Mouse (Mus musculus) midbrain, postnatal 0 days (tissue): ENCODE measurements around the gene Cenpq. TPM values are rescaled to one million over a fixed set of nuclear protein-coding genes. Genes with fewer than 3 reads are reported as not detected.

Experiments used
- ATAC-seq: fragments of 200-750 bp; cut with Nextera tagmentation; 2 replicates; pipeline ENCODE4 v1.8.0; 2017; ENCODE audit warnings: moderate number of reproducible peaks, mild to moderate bottlenecking, moderate TSS enrichment, moderate library complexity; ENCODE audit not compliant: low FRiP score
- DNase-seq: peaks from one replicate; pipeline ENCODE4 v3.0.0-alpha.2; 2015; ENCODE audit warnings: low spot score
- H3K27ac ChIP-seq: fragments of 300-500 bp; sonication (generic); 2 replicates; pipeline ENCODE4 v1.5.1; 2014; ENCODE audit warnings: low read depth, mild to moderate bottlenecking, low read length, mixed read lengths
- H3K27me3 ChIP-seq: fragments of 300-500 bp; sonication (generic); 2 replicates; pipeline ENCODE4 v1.6.1; 2014; ENCODE audit warnings: low read length, control low read depth, mixed read lengths; ENCODE audit not compliant: insufficient read depth
- H3K36me3 ChIP-seq: fragments of 300-500 bp; sonication (generic); 2 replicates; pipeline ENCODE4 v1.6.1; 2014; ENCODE audit warnings: low read length, control low read depth, mixed read lengths; ENCODE audit not compliant: insufficient read depth
- H3K4me1 ChIP-seq: fragments of 300-500 bp; sonication (generic); 2 replicates; pipeline ENCODE4 v1.6.1; 2014; ENCODE audit warnings: mild to moderate bottlenecking, control low read depth, antibody characterized with exemption, low read length, mixed read lengths; ENCODE audit not compliant: insufficient read depth
- H3K4me2 ChIP-seq: fragments of 300-500 bp; sonication (generic); 2 replicates; pipeline ENCODE4 v1.6.1; 2014; ENCODE audit warnings: low read depth, mild to moderate bottlenecking, low read length, mixed read lengths; ENCODE audit not compliant: poor library complexity, severe bottlenecking
- H3K4me3 ChIP-seq: fragments of 300-500 bp; sonication (generic); 2 replicates; pipeline ENCODE4 v1.5.1; 2014; ENCODE audit warnings: low read depth, mild to moderate bottlenecking, low read length, moderate library complexity
- H3K9ac ChIP-seq: fragments of 300-500 bp; sonication (generic); replicated peaks from 2 replicates; pipeline ENCODE4 v1.6.1; 2014; ENCODE audit warnings: mild to moderate bottlenecking, low read length, moderate library complexity, mixed read lengths; ENCODE audit not compliant: poor library complexity, severe bottlenecking
- H3K9me3 ChIP-seq: fragments of 300-500 bp; sonication (generic); 2 replicates; pipeline ENCODE4 v1.6.1; 2016; ENCODE audit warnings: low read length, control low read depth
- CTCF ChIP-seq: IDR thresholded peaks from 2 replicates; pipeline ENCODE4 v1.5.1; 2016; ENCODE audit warnings: antibody characterized with exemption, mild to moderate bottlenecking
- WGBS: fragments of 180-500 bp; shearing (Covaris S2); extraction: QIAGEN DNeasy Blood & Tissue Kit; methylation state at CpG from one replicate; pipeline ENCODE4 v1.1.7; 2014; 5-methylcytosine and 5-hydroxymethylcytosine counted together
- polyA plus RNA-seq: library from polyadenylated mRNA; unstranded; fragments of >200 nt; fragmentation: Nextera tagmentation; extraction: Ambion mirVana; gene quantifications from 2 replicates; pipeline ENCODE4 v1.2.1, GENCODE M21; 2015
- total RNA-seq: library from RNA; depleted of rRNA; stranded (reverse); fragments of >200 nt; gene quantifications from 2 replicates; pipeline ENCODE4 v1.2.3, GENCODE M21; 2014

The Cenpq gene
- total and polyA plus RNA-seq, 2 experiments from 2014 or later, result 3.9 to 6.7 TPM

GRCm38 (mm10) chr17:40904721-40905154 is 30.1 kb downstream of the Cenpq start:
- 16% methylated on average over 14 of the region's 14 CpGs for WGBS
- peak overlapping the region; percentile 6; the same call in 1 of the 2 replicates for H3K4me3 ChIP-seq
- H3K4me1 ChIP-seq, result peaks cover 2% of the 10 kb centered on the region; the same call in 1 of the 2 replicates
- H3K27me3 ChIP-seq, result no peaks in the 10 kb centered on the region
- DNase-seq, result peak; percentile 8
- 0 out of 2 replicates have a peak, but pooled peaks have one; percentile 34 for ATAC-seq
- peaks cover 4% of the 10 kb centered on the region; the same call in 1 of the 2 replicates for H3K36me3 ChIP-seq
- no peaks in the 10 kb centered on the region for H3K9me3 ChIP-seq
- no peak overlapping the region for H3K27ac ChIP-seq
- peak; percentile 14; the same call in 1 of the 2 replicates for TF ChIP-seq CTCF
- peak overlapping the region; percentile 29 for H3K4me2 ChIP-seq
- no peak overlapping the region for H3K9ac ChIP-seq

- DNase-seq (peak; percentile 10), ATAC-seq (no peak)
- Histone ChIP-seq H3K4me3 (no peak overlapping the region), H3K9ac (no peak overlapping the region), H3K9me3 (no peaks in the 10 kb centered on the region), H3K27ac (no peak overlapping the region), H3K4me1 (peaks cover 2% of the 10 kb centered on the region; the same call in 1 of the 2 replicates), H3K4me2 (0 out of 2 replicates have a peak overlapping the region, but pooled peaks have one; percentile 29), H3K27me3 (no peaks in the 10 kb centered on the region), H3K36me3 (peaks cover 5% of the 10 kb centered on the region; the same call in 1 of the 2 replicates)
- 10% methylated on average over 11 of the region's 11 CpGs for WGBS
- TF ChIP-seq CTCF, result no peak
Measured at GRCm38 (mm10) chr17:40904056-40904597, 30.7 kb downstream of the Cenpq start.

- Histone ChIP-seq H3K9me3 (no peaks in the 10 kb centered on the region), H3K36me3 (peaks cover 5% of the 10 kb centered on the region; the same call in 1 of the 2 replicates), H3K4me3 (no peak overlapping the region), H3K4me2 (no peak overlapping the region), H3K4me1 (peaks cover 2% of the 10 kb centered on the region; the same call in 1 of the 2 replicates), H3K27ac (no peak overlapping the region), H3K27me3 (no peaks in the 10 kb centered on the region), H3K9ac (no peak overlapping the region)
- DNase-seq (no peak), ATAC-seq (no peak)
- no peak for TF ChIP-seq CTCF
- 67% methylated on average over 4 of the region's 4 CpGs for WGBS
Measured at GRCm38 (mm10) chr17:40903345-40903744, 31.5 kb downstream of the Cenpq start.

GRCm38 (mm10) chr17:40899783-40900363 is 35.0 kb downstream of the Cenpq start:
- H3K27me3 ChIP-seq, result no peaks in the 10 kb centered on the region
- peaks cover 5% of the 10 kb centered on the region; the same call in 1 of the 2 replicates for H3K36me3 ChIP-seq
- 36% methylated on average over 4 of the region's 4 CpGs for WGBS
- H3K4me3 ChIP-seq, result no peak overlapping the region
- no peak for TF ChIP-seq CTCF
- no peak overlapping the region for H3K4me2 ChIP-seq
- DNase-seq, result no peak
- no peaks in the 10 kb centered on the region for H3K9me3 ChIP-seq
- no peak overlapping the region for H3K27ac ChIP-seq
- no peak for ATAC-seq
- peaks cover 2% of the 10 kb centered on the region; the same call in 1 of the 2 replicates for H3K4me1 ChIP-seq
- no peak overlapping the region for H3K9ac ChIP-seq

- H3K4me2 ChIP-seq, result no peak overlapping the region
- 49% methylated on average over 1 of the region's 1 CpGs for WGBS
- H3K9ac ChIP-seq, result no peak overlapping the region
- H3K27me3 ChIP-seq, result no peaks in the 10 kb centered on the region
- no peaks in the 10 kb centered on the region for H3K9me3 ChIP-seq
- H3K4me1 ChIP-seq, result no peaks in the 10 kb centered on the region
- H3K4me3 ChIP-seq, result no peak overlapping the region
- H3K36me3 ChIP-seq, result peaks cover 5% of the 10 kb centered on the region; the same call in 1 of the 2 replicates
- peak; percentile 76 for TF ChIP-seq CTCF
- no peak overlapping the region for H3K27ac ChIP-seq
- ATAC-seq, result no peak
- peak; percentile 67 for DNase-seq
Measured at GRCm38 (mm10) chr17:40896863-40897262, 38.0 kb downstream of the Cenpq start.
